Mouse (Mus musculus) neural tube, embryonic 11.5 days (tissue): ENCODE measurements around the gene Oprl1. TPM values are rescaled to one million over a fixed set of nuclear protein-coding genes. Genes with fewer than 3 reads are reported as not detected.
A peak's percentile ranks its signal among the peaks of the same experiment; 100 is the strongest.

Experiments
- ATAC-seq: fragments of 200-750 bp; cut with Nextera tagmentation; 2 replicates; pipeline ENCODE4 v1.8.0; 2017; ENCODE audit warnings: moderate number of reproducible peaks, mild to moderate bottlenecking, moderate TSS enrichment, moderate library complexity; ENCODE audit not compliant: insufficient read depth, low FRiP score, low TSS enrichment
- DNase-seq: peaks from one replicate; pipeline ENCODE4 v3.0.0-alpha.2; 2015; ENCODE audit warnings: low spot score
- H3K27ac ChIP-seq: fragments of 300-500 bp; sonication (generic); 2 replicates; pipeline ENCODE4 v1.5.1; 2014; ENCODE audit warnings: low read depth, mild to moderate bottlenecking, low read length
- H3K27me3 ChIP-seq: fragments of 300-500 bp; sonication (generic); 2 replicates; pipeline ENCODE4 v1.6.1; 2014; ENCODE audit warnings: mild to moderate bottlenecking, low read length, mixed read lengths; ENCODE audit not compliant: control insufficient read depth, insufficient read depth
- H3K36me3 ChIP-seq: fragments of 300-500 bp; sonication (generic); 2 replicates; pipeline ENCODE4 v1.6.1; 2014; ENCODE audit warnings: mild to moderate bottlenecking, low read length, moderate library complexity, mixed read lengths; ENCODE audit not compliant: control insufficient read depth, insufficient read depth
- H3K4me1 ChIP-seq: fragments of 300-500 bp; sonication (generic); 2 replicates; pipeline ENCODE4 v1.6.1; 2014; ENCODE audit warnings: low read length, mixed read lengths; ENCODE audit not compliant: control insufficient read depth, insufficient read depth
- H3K4me2 ChIP-seq: fragments of 300-500 bp; sonication (generic); 2 replicates; pipeline ENCODE4 v1.6.1; 2014; ENCODE audit warnings: low read depth, mild to moderate bottlenecking, moderate library complexity
- H3K4me3 ChIP-seq: fragments of 300-500 bp; sonication (generic); 2 replicates; pipeline ENCODE4 v1.5.1; 2014; ENCODE audit warnings: low read depth, low read length
- H3K9ac ChIP-seq: fragments of 300-500 bp; sonication (generic); 2 replicates; pipeline ENCODE4 v1.6.1; 2014; ENCODE audit warnings: mild to moderate bottlenecking, low read length
- H3K9me3 ChIP-seq: fragments of 300-500 bp; sonication (generic); 2 replicates; pipeline ENCODE4 v1.6.1; 2016; ENCODE audit warnings: low read length; ENCODE audit not compliant: control insufficient read depth
- WGBS: fragments of 180-500 bp; shearing (Covaris S2); extraction: QIAGEN DNeasy Blood & Tissue Kit; methylation state at CpG from one replicate; pipeline ENCODE4 v1.1.7; 2014; 5-methylcytosine and 5-hydroxymethylcytosine counted together
- polyA plus RNA-seq: library from polyadenylated mRNA; unstranded; fragments of >200 nt; fragmentation: Nextera tagmentation; extraction: Ambion mirVana; gene quantifications from 2 replicates; pipeline ENCODE4 v1.2.1, GENCODE M21; 2014

Oprl1 gene
- polyA plus RNA-seq, 1 experiment from 2014 or later, result 21.5 TPM

DNA sequence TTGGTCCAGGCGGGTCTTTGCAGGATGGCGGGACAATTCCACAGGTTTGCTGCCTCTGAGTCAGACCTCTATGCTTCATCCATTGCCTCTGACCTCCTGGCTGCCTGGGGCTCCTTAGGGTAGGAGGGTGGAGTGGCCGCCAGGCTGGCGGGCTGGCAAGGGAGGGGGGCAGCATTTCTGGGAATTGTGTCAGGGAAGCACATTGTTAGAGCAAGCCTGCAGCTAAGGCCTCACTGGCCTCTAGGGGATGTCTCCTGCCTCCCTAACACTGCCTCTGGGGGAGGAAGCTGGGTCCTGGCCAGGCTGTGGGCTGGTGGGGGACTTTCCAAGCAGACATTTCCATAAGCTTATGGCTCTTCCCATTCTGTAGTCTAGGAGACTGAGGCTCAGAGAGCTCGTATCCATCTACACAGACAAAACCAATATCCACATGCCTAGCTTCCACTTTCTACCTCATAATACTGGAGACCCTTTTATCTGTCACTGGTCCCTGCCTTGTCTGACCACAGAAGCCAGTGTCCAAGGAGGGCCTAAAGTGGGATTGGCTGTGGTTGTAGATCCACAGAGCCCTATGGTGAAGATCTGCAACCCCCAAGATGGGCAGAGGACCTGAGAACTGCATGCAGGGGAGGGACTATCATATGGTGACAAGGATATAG, 37.6 kb upstream of the Oprl1 start:
- 61% methylated on average over 5 of the region's 5 CpGs for WGBS
- H3K9ac ChIP-seq, result no peak overlapping the region
- no peak overlapping the region for H3K4me3 ChIP-seq
- H3K4me2 ChIP-seq, result no peak overlapping the region
- DNase-seq, result no peak
- peaks cover 12% of the 10 kb centered on the region; the same call in 1 of the 2 replicates for H3K4me1 ChIP-seq
- H3K27ac ChIP-seq, result no peak overlapping the region
- no peaks in the 10 kb centered on the region for H3K9me3 ChIP-seq
- no peak for ATAC-seq
- H3K27me3 ChIP-seq, result peaks cover 9% of the 10 kb centered on the region
- H3K36me3 ChIP-seq, result no peaks in the 10 kb centered on the region

DNA sequence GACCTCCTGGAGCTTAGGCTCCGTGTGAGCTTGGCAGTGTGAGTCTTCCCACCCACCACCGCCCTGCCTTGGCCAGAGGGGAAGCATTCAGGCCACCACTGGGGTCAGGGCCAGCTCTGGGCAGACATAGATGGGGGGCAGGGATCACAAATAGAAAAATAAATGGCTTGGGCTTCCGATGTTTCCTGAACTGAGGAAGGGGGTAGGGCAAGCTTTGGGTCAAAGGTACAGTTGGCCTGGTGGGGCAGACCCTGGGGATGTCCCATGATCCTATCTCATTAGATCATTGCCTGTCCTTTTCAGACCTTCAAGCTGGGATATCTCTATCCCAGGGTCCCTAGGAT, 37.1 kb upstream of the Oprl1 start:
- Histone ChIP-seq H3K9me3 (no peaks in the 10 kb centered on the region), H3K4me1 (peaks cover 12% of the 10 kb centered on the region; the same call in 1 of the 2 replicates), H3K27me3 (peaks cover 4% of the 10 kb centered on the region), H3K27ac (no peak overlapping the region), H3K9ac (no peak overlapping the region), H3K4me2 (no peak overlapping the region), H3K4me3 (no peak overlapping the region), H3K36me3 (no peaks in the 10 kb centered on the region)
- ATAC-seq (no peak), DNase-seq (no peak)
- 62% methylated on average over 3 of the region's 3 CpGs for WGBS

DNA sequence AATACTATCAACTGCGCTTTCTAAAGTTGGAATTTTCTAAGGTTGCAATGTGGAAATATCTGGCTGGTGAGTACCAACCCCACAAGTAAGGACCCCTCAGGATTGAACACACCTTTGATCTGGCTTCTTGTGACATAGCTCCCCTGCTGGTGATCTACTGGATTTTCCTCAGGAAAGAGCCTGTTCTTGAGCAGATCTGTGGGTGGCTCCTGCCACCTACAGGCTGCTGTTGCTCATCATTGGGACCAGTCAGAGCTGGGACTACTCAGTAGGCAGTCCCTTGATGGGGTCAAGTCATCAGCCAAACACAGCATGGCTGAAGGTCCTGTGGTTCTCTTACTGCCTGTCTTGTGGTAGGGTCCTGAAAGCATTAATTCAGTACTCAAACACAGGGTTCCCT, 36.0 kb upstream of the Oprl1 start:
- H3K4me1 ChIP-seq, result peaks cover 7% of the 10 kb centered on the region; the same call in 1 of the 2 replicates
- 59% methylated on average over 1 of the region's 1 CpGs for WGBS

DNA sequence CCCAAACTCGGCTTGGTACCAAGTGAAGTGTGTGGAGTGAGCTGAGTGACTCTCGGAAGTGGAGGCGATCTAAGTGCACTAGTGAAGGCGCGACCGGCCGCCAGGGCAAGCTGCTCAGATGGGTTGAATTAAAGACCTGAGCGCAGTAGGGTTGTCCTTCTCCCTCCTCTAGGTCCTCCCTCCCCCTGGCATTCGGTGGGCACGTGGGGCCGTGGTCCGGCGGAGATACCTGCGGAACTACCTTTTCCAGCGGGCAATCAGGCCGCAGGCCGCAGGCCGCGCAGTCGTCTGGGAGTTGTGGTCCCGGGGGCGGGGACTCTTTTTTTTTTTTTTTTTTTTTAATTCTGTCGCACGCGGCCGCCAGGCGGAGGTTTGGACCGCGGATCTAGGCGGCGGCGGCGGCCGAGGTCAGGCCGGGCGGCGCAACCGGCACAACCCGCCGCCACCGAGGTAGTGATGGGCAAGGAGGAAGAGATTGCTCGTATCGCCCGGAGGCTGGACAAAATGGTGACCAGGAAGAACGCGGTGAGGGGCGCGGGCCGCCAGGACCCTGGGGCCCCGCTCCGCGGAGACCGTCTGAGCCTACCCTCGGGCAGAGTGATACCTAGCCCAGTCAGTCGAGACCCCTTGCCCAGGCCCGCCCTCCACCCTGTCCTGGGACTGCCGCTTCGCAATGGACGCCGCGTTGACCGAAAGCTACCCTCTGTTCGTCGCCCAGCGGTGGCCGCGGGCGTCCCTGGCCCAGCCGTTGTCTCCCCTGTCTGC, 34.7 kb upstream of the Oprl1 start, which contains the start of gene Tcea2:
Tcea2 (plus strand) TSS at position 360 of the 765 bp plus-strand sequence.
- peak; percentile 67 for ATAC-seq
- peak within 1 kb of the TSS; percentile 93 for H3K4me2 ChIP-seq
- H3K27me3 ChIP-seq, result no peaks in the 10 kb centered on the region
- peak; percentile 80 for DNase-seq
- WGBS, result 1% methylated on average over 47 of the region's 69 CpGs
- H3K36me3 ChIP-seq, result no peaks in the 10 kb centered on the region
- H3K4me3 ChIP-seq, result peak within 1 kb of the TSS; percentile 60
- H3K9ac ChIP-seq, result peak within 1 kb of the TSS; percentile 86
- H3K4me1 ChIP-seq, result peaks cover 6% of the 10 kb centered on the region; the same call in 1 of the 2 replicates
- no peak within 1 kb of the TSS for H3K27ac ChIP-seq
- H3K9me3 ChIP-seq, result no peaks in the 10 kb centered on the region

More for the DNA sequence above, 36.0 kb upstream of the Oprl1 start:
- ATAC-seq, result 0 out of 2 replicates have a peak, but pooled peaks have one; percentile 23
- H3K4me3 ChIP-seq, result no peak overlapping the region
- no peaks in the 10 kb centered on the region for H3K9me3 ChIP-seq
- no peaks in the 10 kb centered on the region for H3K27me3 ChIP-seq
- H3K9ac ChIP-seq, result no peak overlapping the region
- no peak overlapping the region for H3K4me2 ChIP-seq
- H3K27ac ChIP-seq, result no peak overlapping the region
- H3K36me3 ChIP-seq, result no peaks in the 10 kb centered on the region
- DNase-seq, result peak; percentile 76

DNA sequence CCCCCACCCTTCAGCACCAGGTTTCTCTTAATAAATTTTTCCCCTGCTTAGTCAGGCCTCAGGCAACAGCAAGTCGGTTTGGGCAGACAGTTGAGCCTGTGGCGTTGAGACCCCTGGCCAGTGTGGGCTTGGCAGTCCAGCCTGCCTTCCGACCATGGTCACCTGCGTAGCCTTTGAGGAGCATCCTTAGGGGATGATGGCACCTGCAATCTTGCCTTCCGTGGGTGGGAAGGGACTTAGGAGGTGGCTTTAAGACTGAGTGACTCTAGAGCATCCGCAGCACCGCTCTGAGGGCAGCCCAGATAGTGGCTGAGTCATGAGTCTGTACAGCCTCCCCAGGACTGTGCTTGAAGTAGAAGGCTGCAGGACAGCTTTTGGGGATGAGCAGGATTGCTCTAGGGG, 34.1 kb upstream of the Oprl1 start:
- H3K9ac ChIP-seq, result peak overlapping the region; percentile 86
- no peaks in the 10 kb centered on the region for H3K27me3 ChIP-seq
- peak overlapping the region; percentile 60 for H3K4me3 ChIP-seq
- peak overlapping the region; percentile 93 for H3K4me2 ChIP-seq
- H3K36me3 ChIP-seq, result no peaks in the 10 kb centered on the region
- no peaks in the 10 kb centered on the region; the same call in 1 of the 2 replicates for H3K4me1 ChIP-seq
- no peaks in the 10 kb centered on the region for H3K9me3 ChIP-seq
- 0 out of 2 replicates have a peak, but pooled peaks have one; percentile 48 for ATAC-seq
- peak; percentile 38 for DNase-seq
- 17% methylated on average over 7 of the region's 7 CpGs for WGBS
- H3K27ac ChIP-seq, result no peak overlapping the region

DNA sequence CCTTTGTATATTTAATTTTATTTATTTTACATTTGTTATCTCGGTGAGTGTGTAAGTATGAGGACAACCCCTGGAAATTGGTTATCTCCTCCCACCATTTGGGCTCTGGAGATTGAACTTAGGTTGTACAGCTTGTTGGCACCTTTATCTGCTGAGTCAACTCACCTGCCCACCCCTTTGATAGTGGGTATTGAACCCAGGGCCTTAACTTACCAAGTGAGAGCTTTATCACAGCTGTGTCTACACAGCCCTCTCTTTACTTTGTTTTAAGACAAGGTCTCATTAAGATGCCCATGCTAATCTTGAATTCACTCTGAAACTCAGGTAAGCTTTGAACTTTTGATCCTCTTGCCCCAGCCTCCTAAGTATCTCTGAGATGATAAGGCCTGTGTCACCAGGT, 32.8 kb upstream of the Oprl1 start:
- WGBS, result 93% methylated on average over 1 of the region's 1 CpGs
- H3K27me3 ChIP-seq, result no peaks in the 10 kb centered on the region
- H3K9ac ChIP-seq, result no peak overlapping the region
- no peaks in the 10 kb centered on the region; the same call in 1 of the 2 replicates for H3K4me1 ChIP-seq
- ATAC-seq (no peak), DNase-seq (no peak)
- no peak overlapping the region for H3K4me2 ChIP-seq
- H3K4me3 ChIP-seq, result no peak overlapping the region
- H3K9me3 ChIP-seq, result no peaks in the 10 kb centered on the region
- H3K36me3 ChIP-seq, result no peaks in the 10 kb centered on the region
- no peak overlapping the region for H3K27ac ChIP-seq

DNA sequence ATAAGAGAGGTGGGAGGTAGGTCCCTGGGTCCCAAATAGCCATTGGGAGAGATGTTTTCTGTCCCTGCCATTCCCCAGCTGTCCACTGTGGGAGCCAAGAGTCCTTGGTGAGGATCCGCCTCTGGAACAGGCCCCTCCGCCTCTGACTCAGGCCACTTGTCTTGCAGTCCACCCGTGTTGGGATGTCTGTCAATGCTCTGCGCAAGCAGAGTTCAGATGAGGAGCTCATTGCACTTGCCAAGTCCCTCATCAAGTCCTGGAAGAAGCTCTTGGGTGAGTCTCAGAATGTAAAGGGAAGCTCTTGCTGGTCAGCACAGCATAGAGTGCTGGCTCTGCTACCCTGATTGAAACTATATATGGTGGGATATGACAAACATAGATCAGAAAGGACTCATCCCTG, 31.4 kb upstream of the Oprl1 start:
- no peaks in the 10 kb centered on the region for H3K9me3 ChIP-seq
- H3K36me3 ChIP-seq, result no peaks in the 10 kb centered on the region
- no peak overlapping the region for H3K27ac ChIP-seq
- no peak overlapping the region for H3K4me3 ChIP-seq
- 68% methylated on average over 4 of the region's 4 CpGs for WGBS
- H3K4me2 ChIP-seq, result no peak overlapping the region
- no peaks in the 10 kb centered on the region for H3K27me3 ChIP-seq
- DNase-seq, result no peak
- ATAC-seq, result no peak
- H3K9ac ChIP-seq, result no peak overlapping the region
- H3K4me1 ChIP-seq, result no peaks in the 10 kb centered on the region; the same call in 1 of the 2 replicates

DNA sequence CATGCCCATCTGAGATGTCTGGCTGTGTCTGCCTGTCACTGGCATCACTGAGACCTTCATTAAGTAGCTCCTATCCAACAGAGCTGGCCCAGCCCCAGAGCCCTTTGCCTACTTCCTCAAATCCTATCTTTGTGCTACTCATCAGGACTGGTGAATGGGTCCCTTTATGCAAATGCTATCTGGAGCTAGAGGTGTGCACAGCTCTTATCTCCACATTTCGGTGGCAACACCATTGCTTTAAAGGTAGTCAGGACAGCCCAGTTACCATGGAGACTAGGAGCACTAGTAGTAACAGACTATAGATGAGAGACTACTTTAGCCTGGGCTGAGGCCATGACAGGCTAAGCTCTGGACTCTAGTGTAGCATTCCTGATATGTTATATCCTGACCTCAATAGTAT, 30.1 kb upstream of the Oprl1 start:
- Histone ChIP-seq H3K27ac (no peak overlapping the region), H3K36me3 (peaks cover 4% of the 10 kb centered on the region), H3K9me3 (no peaks in the 10 kb centered on the region), H3K9ac (no peak overlapping the region), H3K27me3 (no peaks in the 10 kb centered on the region), H3K4me2 (no peak overlapping the region), H3K4me1 (no peaks in the 10 kb centered on the region; the same call in 1 of the 2 replicates), H3K4me3 (no peak overlapping the region)
- WGBS, result 87% methylated on average over 1 of the region's 1 CpGs
- DNase-seq, result no peak
- no peak for ATAC-seq
